Mouse (Mus musculus): Measurements from ENCODE around the gene Gria1. TPM values are rescaled to one million over a fixed set of nuclear protein-coding genes. Genes with fewer than 3 reads are reported as not detected.

Gria1 gene
- polyA plus RNA-seq, 1 experiment from 2014 or later, result 3.2 TPM

- no peaks in the 10 kb centered on the region for H3K9me3 ChIP-seq (ENCODE audit: control insufficient read depth, low read depth, low read length)
- no peak overlapping the region for H3K27ac ChIP-seq (ENCODE audit: low read length)
- H3K4me1 ChIP-seq (ENCODE audit: control insufficient read depth, insufficient read depth, low read length), result no peaks in the 10 kb centered on the region
- H3K36me3 ChIP-seq (ENCODE audit: control insufficient read depth, insufficient read depth, low read length), result no peaks in the 10 kb centered on the region
- ATAC-seq (ENCODE audit: insufficient number of reproducible peaks, insufficient read depth, low FRiP score, low read depth), result no peak
- no peak overlapping the region for H3K4me2 ChIP-seq (replicated peaks; ENCODE audit: low read depth, low read length)
- H3K9ac ChIP-seq (replicated peaks; ENCODE audit: low read depth, low read length), result no peak overlapping the region
- no peak overlapping the region for H3K4me3 ChIP-seq (ENCODE audit: low read depth, low read length)
- WGBS, result 75% methylated on average over 5 of the region's 5 CpGs
- no peaks in the 10 kb centered on the region for H3K27me3 ChIP-seq (ENCODE audit: control insufficient read depth, insufficient read depth, low read length)
Measured at GRCm38 (mm10) chr11:57030448-57030847, 19.3 kb downstream of the Gria1 start.

- 40% methylated on average over 7 of the region's 7 CpGs for WGBS
- no peak for ATAC-seq (ENCODE audit: insufficient number of reproducible peaks, insufficient read depth, low FRiP score, low read depth)
- no peaks in the 10 kb centered on the region for H3K4me1 ChIP-seq (ENCODE audit: control insufficient read depth, insufficient read depth, low read length)
- H3K4me3 ChIP-seq (ENCODE audit: low read depth, low read length), result no peak overlapping the region
- no peaks in the 10 kb centered on the region for H3K9me3 ChIP-seq (ENCODE audit: control insufficient read depth, low read depth, low read length)
- H3K27me3 ChIP-seq (ENCODE audit: control insufficient read depth, insufficient read depth, low read length), result no peaks in the 10 kb centered on the region
- H3K9ac ChIP-seq (replicated peaks; ENCODE audit: low read depth, low read length), result no peak overlapping the region
- no peak overlapping the region for H3K27ac ChIP-seq (ENCODE audit: low read length)
- H3K36me3 ChIP-seq (ENCODE audit: control insufficient read depth, insufficient read depth, low read length), result no peaks in the 10 kb centered on the region
- no peak overlapping the region for H3K4me2 ChIP-seq (replicated peaks; ENCODE audit: low read depth, low read length)
Measured at GRCm38 (mm10) chr11:57038807-57039206, 27.6 kb downstream of the Gria1 start.

GRCm38 (mm10) chr11:57039306-57039705, 28.1 kb downstream of the Gria1 start:
- H3K27ac ChIP-seq (ENCODE audit: low read length), result no peak overlapping the region

GRCm38 (mm10) chr11:57042057-57042456, 30.9 kb downstream of the Gria1 start:
- H3K4me3 ChIP-seq (ENCODE audit: low read depth, low read length), result no peak overlapping the region
- H3K27me3 ChIP-seq (ENCODE audit: control insufficient read depth, insufficient read depth, low read length), result no peaks in the 10 kb centered on the region
- WGBS, result 71% methylated on average over 3 of the region's 3 CpGs
- H3K4me1 ChIP-seq (ENCODE audit: control insufficient read depth, insufficient read depth, low read length), result no peaks in the 10 kb centered on the region
- H3K9ac ChIP-seq (replicated peaks; ENCODE audit: low read depth, low read length), result no peak overlapping the region
- H3K36me3 ChIP-seq (ENCODE audit: control insufficient read depth, insufficient read depth, low read length), result no peaks in the 10 kb centered on the region
- no peak for ATAC-seq (ENCODE audit: insufficient number of reproducible peaks, insufficient read depth, low FRiP score, low read depth)
- no peak overlapping the region for H3K4me2 ChIP-seq (replicated peaks; ENCODE audit: low read depth, low read length)
- H3K9me3 ChIP-seq (ENCODE audit: control insufficient read depth, low read depth, low read length), result no peaks in the 10 kb centered on the region
- H3K27ac ChIP-seq (ENCODE audit: low read length), result no peak overlapping the region

More at GRCm38 (mm10) chr11:57039306-57039705, 28.1 kb downstream of the Gria1 start:
- Histone ChIP-seq H3K9ac (replicated peaks; ENCODE audit: low read depth, low read length) (no peak overlapping the region), H3K4me1 (ENCODE audit: control insufficient read depth, insufficient read depth, low read length) (no peaks in the 10 kb centered on the region), H3K9me3 (ENCODE audit: control insufficient read depth, low read depth, low read length) (no peaks in the 10 kb centered on the region), H3K36me3 (ENCODE audit: control insufficient read depth, insufficient read depth, low read length) (no peaks in the 10 kb centered on the region), H3K4me2 (replicated peaks; ENCODE audit: low read depth, low read length) (no peak overlapping the region), H3K4me3 (ENCODE audit: low read depth, low read length) (no peak overlapping the region), H3K27me3 (ENCODE audit: control insufficient read depth, insufficient read depth, low read length) (no peaks in the 10 kb centered on the region)
- WGBS, result 90% methylated on average over 8 of the region's 8 CpGs
- no peak for ATAC-seq (ENCODE audit: insufficient number of reproducible peaks, insufficient read depth, low FRiP score, low read depth)

GRCm38 (mm10) chr11:57044146-57044545, 33.0 kb downstream of the Gria1 start:
- Histone ChIP-seq H3K4me1 (ENCODE audit: control insufficient read depth, insufficient read depth, low read length) (no peaks in the 10 kb centered on the region), H3K9ac (replicated peaks; ENCODE audit: low read depth, low read length) (no peak overlapping the region), H3K27me3 (ENCODE audit: control insufficient read depth, insufficient read depth, low read length) (no peaks in the 10 kb centered on the region), H3K4me3 (ENCODE audit: low read depth, low read length) (no peak overlapping the region), H3K36me3 (ENCODE audit: control insufficient read depth, insufficient read depth, low read length) (no peaks in the 10 kb centered on the region), H3K4me2 (replicated peaks; ENCODE audit: low read depth, low read length) (no peak overlapping the region), H3K27ac (ENCODE audit: low read length) (no peak overlapping the region), H3K9me3 (ENCODE audit: control insufficient read depth, low read depth, low read length) (no peaks in the 10 kb centered on the region)
- ATAC-seq (ENCODE audit: insufficient number of reproducible peaks, insufficient read depth, low FRiP score, low read depth), result no peak
- 76% methylated on average over 5 of the region's 5 CpGs for WGBS

- H3K9me3 ChIP-seq (ENCODE audit: control insufficient read depth, low read depth, low read length), result no peaks in the 10 kb centered on the region
- no peaks in the 10 kb centered on the region for H3K36me3 ChIP-seq (ENCODE audit: control insufficient read depth, insufficient read depth, low read length)
- H3K27me3 ChIP-seq (ENCODE audit: control insufficient read depth, insufficient read depth, low read length), result no peaks in the 10 kb centered on the region
- WGBS, result 58% methylated on average over 6 of the region's 6 CpGs
- H3K27ac ChIP-seq (ENCODE audit: low read length), result no peak overlapping the region
- no peak for ATAC-seq (ENCODE audit: insufficient number of reproducible peaks, insufficient read depth, low FRiP score, low read depth)
- no peak overlapping the region for H3K4me2 ChIP-seq (replicated peaks; ENCODE audit: low read depth, low read length)
- no peaks in the 10 kb centered on the region for H3K4me1 ChIP-seq (ENCODE audit: control insufficient read depth, insufficient read depth, low read length)
- H3K4me3 ChIP-seq (ENCODE audit: low read depth, low read length), result no peak overlapping the region
- no peak overlapping the region for H3K9ac ChIP-seq (replicated peaks; ENCODE audit: low read depth, low read length)
Measured at GRCm38 (mm10) chr11:57051666-57052562, 40.7 kb downstream of the Gria1 start.

- Histone ChIP-seq H3K27ac (ENCODE audit: low read length) (no peak overlapping the region), H3K4me1 (ENCODE audit: control insufficient read depth, insufficient read depth, low read length) (no peaks in the 10 kb centered on the region), H3K36me3 (ENCODE audit: control insufficient read depth, insufficient read depth, low read length) (no peaks in the 10 kb centered on the region), H3K4me3 (ENCODE audit: low read depth, low read length) (no peak overlapping the region), H3K9ac (replicated peaks; ENCODE audit: low read depth, low read length) (no peak overlapping the region), H3K9me3 (ENCODE audit: control insufficient read depth, low read depth, low read length) (no peaks in the 10 kb centered on the region), H3K4me2 (replicated peaks; ENCODE audit: low read depth, low read length) (no peak overlapping the region), H3K27me3 (ENCODE audit: control insufficient read depth, insufficient read depth, low read length) (no peaks in the 10 kb centered on the region)
- no peak for ATAC-seq (ENCODE audit: insufficient number of reproducible peaks, insufficient read depth, low FRiP score, low read depth)
- 83% methylated on average over 3 of the region's 3 CpGs for WGBS
Measured at GRCm38 (mm10) chr11:57062441-57062840, 51.3 kb downstream of the Gria1 start.

- Histone ChIP-seq H3K27me3 (ENCODE audit: control insufficient read depth, insufficient read depth, low read length) (no peaks in the 10 kb centered on the region), H3K4me3 (ENCODE audit: low read depth, low read length) (no peak overlapping the region), H3K9me3 (ENCODE audit: control insufficient read depth, low read depth, low read length) (no peaks in the 10 kb centered on the region), H3K4me1 (ENCODE audit: control insufficient read depth, insufficient read depth, low read length) (no peaks in the 10 kb centered on the region), H3K36me3 (ENCODE audit: control insufficient read depth, insufficient read depth, low read length) (no peaks in the 10 kb centered on the region), H3K4me2 (replicated peaks; ENCODE audit: low read depth, low read length) (no peak overlapping the region), H3K9ac (replicated peaks; ENCODE audit: low read depth, low read length) (no peak overlapping the region), H3K27ac (ENCODE audit: low read length) (no peak overlapping the region)
- 87% methylated on average over 8 of the region's 8 CpGs for WGBS
- no peak for ATAC-seq (ENCODE audit: insufficient number of reproducible peaks, insufficient read depth, low FRiP score, low read depth)
Measured at GRCm38 (mm10) chr11:57070196-57070901, 59.2 kb downstream of the Gria1 start.

All from stomach, embryonic 14.5 days (tissue).